Mouse (Mus musculus): Measurements from ENCODE around the gene Scn3b.

Scn3b gene

GRCm38 (mm10) chr9:40316865-40317660 lies 48.0 kb downstream of the Scn3b start:
- no peak for DNase-seq (ENCODE audit: low read depth, low spot score)

- DNase-seq (ENCODE audit: low read depth, low spot score) = no peak
Measured at GRCm38 (mm10) chr9:40317735-40318134, 48.7 kb downstream of the Scn3b start.

- DNase-seq (ENCODE audit: low read depth, low spot score) = no peak
Measured at GRCm38 (mm10) chr9:40318771-40319170, 49.8 kb downstream of the Scn3b start.

GRCm38 (mm10) chr9:40320405-40320804 lies 51.4 kb downstream of the Scn3b start:
- DNase-seq (ENCODE audit: low read depth, low spot score) = no peak

GRCm38 (mm10) chr9:40320879-40321667 lies 52.1 kb downstream of the Scn3b start:
- DNase-seq (ENCODE audit: low read depth, low spot score) = no peak

- no peak for DNase-seq (ENCODE audit: low read depth, low spot score)
Measured at GRCm38 (mm10) chr9:40321668-40322003, 52.6 kb downstream of the Scn3b start.

GRCm38 (mm10) chr9:40322372-40322771 lies 53.4 kb downstream of the Scn3b start:
- peak; percentile 31 for DNase-seq (ENCODE audit: low read depth, low spot score)

GRCm38 (mm10) chr9:40323171-40323570 lies 54.2 kb downstream of the Scn3b start:
- no peak for DNase-seq (ENCODE audit: low read depth, low spot score)

GRCm38 (mm10) chr9:40323773-40324172 lies 54.8 kb downstream of the Scn3b start:
- DNase-seq (ENCODE audit: low read depth, low spot score) = no peak

GRCm38 (mm10) chr9:40324232-40324792 lies 55.3 kb downstream of the Scn3b start:
- DNase-seq (ENCODE audit: low read depth, low spot score) = no peak

- DNase-seq (ENCODE audit: low read depth, low spot score) = no peak
Measured at GRCm38 (mm10) chr9:40324826-40325225, 55.8 kb downstream of the Scn3b start.

- no peak for DNase-seq (ENCODE audit: low read depth, low spot score)
Measured at GRCm38 (mm10) chr9:40326260-40326915, 57.4 kb downstream of the Scn3b start.

- peak; percentile 90 for DNase-seq (ENCODE audit: low read depth, low spot score)
Measured at GRCm38 (mm10) chr9:40330609-40331382, 61.8 kb downstream of the Scn3b start.

GRCm38 (mm10) chr9:40331411-40332286 lies 62.6 kb downstream of the Scn3b start:
- no peak for DNase-seq (ENCODE audit: low read depth, low spot score)

GRCm38 (mm10) chr9:40332326-40332725 lies 63.3 kb downstream of the Scn3b start:
- peak; percentile 36 for DNase-seq (ENCODE audit: low read depth, low spot score)

- no peak for DNase-seq (ENCODE audit: low read depth, low spot score)
Measured at GRCm38 (mm10) chr9:40332731-40333648, 64.0 kb downstream of the Scn3b start.

GRCm38 (mm10) chr9:40333649-40334396 lies 64.8 kb downstream of the Scn3b start:
- DNase-seq (ENCODE audit: low read depth, low spot score) = peak; percentile 89

GRCm38 (mm10) chr9:40334617-40335016 lies 65.6 kb downstream of the Scn3b start:
- DNase-seq (ENCODE audit: low read depth, low spot score) = no peak
